Mouse (Mus musculus): Measurements from ENCODE around the gene Mtmr3. TPM values are rescaled to one million over a fixed set of nuclear protein-coding genes. Genes with fewer than 3 reads are reported as not detected.

Gene Mtmr3
- total and polyA plus RNA-seq, 3 experiments = 31.7 to 46.3 (median 32.5) TPM

DNA sequence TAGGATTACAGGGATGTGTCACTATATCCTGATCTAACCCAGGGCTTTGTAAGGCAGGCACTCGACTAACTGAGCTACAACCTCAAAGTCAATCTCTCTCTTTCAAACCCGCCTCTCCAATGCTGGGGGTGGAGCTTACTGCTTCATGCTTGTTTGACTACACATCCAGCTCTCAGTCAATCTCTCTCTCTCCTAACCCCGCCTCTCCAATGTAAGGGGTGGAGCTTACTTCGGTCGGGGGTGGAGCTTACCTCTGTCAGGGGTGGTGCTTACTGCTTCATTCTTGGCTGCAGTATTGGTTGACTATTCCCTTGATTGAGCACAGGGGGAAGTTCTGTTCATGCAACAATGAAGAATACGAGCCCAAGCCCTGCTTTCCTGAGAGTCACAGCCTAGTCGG, 10.8 kb upstream of the Mtmr3 start:
- dilution Hi-C loops (cut with MboI; ENCODE audit: extremely low pct_ligation_motif_present, extremely low pct_unique_long_range_greater_than_20kb, low sequenced_read_pairs) (no loop called here), in situ Hi-C loops (cut with MboI; ENCODE audit: low pct_ligation_motif_present, low pct_unique_long_range_greater_than_20kb, low sequenced_read_pairs) (no loop called here)
- peaks cover 3% of the 10 kb centered on the region for H3K9me3 ChIP-seq (replicated peaks; ENCODE audit: low read length)

DNA sequence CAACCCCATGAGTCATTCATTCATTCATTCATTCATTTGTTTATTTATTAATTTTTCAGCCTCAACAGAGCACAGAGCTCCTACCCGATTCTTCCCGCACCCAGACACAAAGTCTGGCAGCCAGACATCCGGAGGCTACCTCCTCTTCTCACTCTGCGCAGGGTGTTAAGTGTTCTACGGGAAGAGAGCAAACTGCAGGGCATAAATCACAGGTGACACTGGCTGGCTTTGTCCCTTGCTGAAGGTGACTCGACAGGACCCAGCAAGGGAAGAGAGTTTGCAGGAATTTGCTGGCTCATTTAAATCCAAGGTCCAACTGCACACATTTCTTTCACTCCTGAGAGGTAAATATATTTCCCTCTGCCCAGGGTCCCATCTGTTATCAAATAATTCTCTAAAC, 9.8 kb upstream of the Mtmr3 start:
- Histone ChIP-seq H3K27ac (ENCODE audit: insufficient read depth, low read depth) (no peak overlapping the region), H3K9me3 (replicated peaks; ENCODE audit: low read length) (peaks cover 3% of the 10 kb centered on the region), H3K4me1 (ENCODE audit: control insufficient read depth in 1 of 2, insufficient read depth in 2 of 2) (peaks cover 0 to 25% of the 10 kb centered on the region in 2 experiments; a peak in 2 of 4 replicates), H3K4me3 (replicated peaks in 1 of 3; ENCODE audit: low read depth in 2 of 3, low read length in 2 of 3, poor library complexity in 1 of 3) (no peak overlapping the region), H3K36me3 (replicated peaks in 1 of 2; ENCODE audit: control insufficient read depth in 1 of 2, insufficient read depth in 1 of 2, low read length in 1 of 2) (no peaks in the 10 kb centered on the region), H3K9ac (ENCODE audit: insufficient read depth, low read depth) (no peak overlapping the region), H3K4me2 (ENCODE audit: insufficient read depth, low read depth, poor library complexity, severe bottlenecking) (no peak overlapping the region), H3K27me3 (replicated peaks) (peaks cover 2% of the 10 kb centered on the region), H3K79me2 (replicated peaks; ENCODE audit: control insufficient read depth, extremely low read depth, insufficient read depth, poor library complexity, severe bottlenecking) (no peaks in the 10 kb centered on the region)
- in situ Hi-C loops (cut with MboI; ENCODE audit: low pct_ligation_motif_present, low pct_unique_long_range_greater_than_20kb, low sequenced_read_pairs) (no loop called here), dilution Hi-C loops (cut with MboI; ENCODE audit: extremely low pct_ligation_motif_present, extremely low pct_unique_long_range_greater_than_20kb, low sequenced_read_pairs) (no loop called here)
- TF ChIP-seq SIN3A (IDR thresholded peaks at IDR 0.05; ENCODE audit: low read length) = no peak
- no peak for TF ChIP-seq UBTF (IDR thresholded peaks at IDR 0.05; ENCODE audit: low read depth, low read length)
- no peak for TF ChIP-seq MXI1 (IDR thresholded peaks at IDR 0.05; ENCODE audit: low read depth, low read length)
- no peak for TF ChIP-seq MAX (IDR thresholded peaks at IDR 0.05; ENCODE audit: low read length)
- no peak for TF ChIP-seq TBP (conservative IDR thresholded peaks at IDR 0.05; ENCODE audit: low read depth, low read length)
- TF ChIP-seq POLR2A (IDR thresholded peaks at IDR 0.05; ENCODE audit: low read depth, low read length) = no peak
- DNase-seq (ENCODE audit: extremely low read depth) = no peak

More for the DNA sequence above, 10.8 kb upstream of the Mtmr3 start:
- Histone ChIP-seq H3K9ac (ENCODE audit: insufficient read depth, low read depth) (no peak overlapping the region), H3K27ac (ENCODE audit: insufficient read depth, low read depth) (no peak overlapping the region), H3K4me1 (ENCODE audit: control insufficient read depth in 1 of 2, insufficient read depth in 2 of 2) (peaks cover 0 to 16% of the 10 kb centered on the region in 2 experiments; a peak in 2 of 4 replicates), H3K36me3 (replicated peaks in 1 of 2; ENCODE audit: control insufficient read depth in 1 of 2, insufficient read depth in 1 of 2, low read length in 1 of 2) (no peaks in the 10 kb centered on the region), H3K79me2 (replicated peaks; ENCODE audit: control insufficient read depth, extremely low read depth, insufficient read depth, poor library complexity, severe bottlenecking) (no peaks in the 10 kb centered on the region), H3K4me2 (ENCODE audit: insufficient read depth, low read depth, poor library complexity, severe bottlenecking) (no peak overlapping the region), H3K27me3 (replicated peaks) (peaks cover 2% of the 10 kb centered on the region), H3K4me3 (replicated peaks in 1 of 3; ENCODE audit: low read depth in 2 of 3, low read length in 2 of 3, poor library complexity in 1 of 3) (no peak overlapping the region)
- TF ChIP-seq USF1 (IDR thresholded peaks at IDR 0.05; ENCODE audit: low read depth, low read length) (no peak), JUN (IDR thresholded peaks at IDR 0.05; ENCODE audit: insufficient read depth, low read depth, low read length) (no peak), NELFE (IDR thresholded peaks at IDR 0.05; ENCODE audit: low read depth, low read length) (no peak), MYC (IDR thresholded peaks at IDR 0.05; ENCODE audit: low read depth, low read length) (no peak), POLR2AphosphoS2 (IDR thresholded peaks at IDR 0.05; ENCODE audit: low read depth, low read length) (no peak), JUND (conservative IDR thresholded peaks at IDR 0.05; ENCODE audit: low read depth, low read length) (no peak), ETS1 (conservative IDR thresholded peaks at IDR 0.05; ENCODE audit: low read depth, low read length) (no peak), ZC3H11A (IDR thresholded peaks at IDR 0.05; ENCODE audit: low read depth, low read length) (no peak), MAFK (IDR thresholded peaks at IDR 0.05; ENCODE audit: insufficient replicate concordance, low read length) (no peak), UBTF (IDR thresholded peaks at IDR 0.05; ENCODE audit: low read depth, low read length) (no peak), MAX (IDR thresholded peaks at IDR 0.05; ENCODE audit: low read length) (no peak), ZKSCAN1 (IDR thresholded peaks at IDR 0.05; ENCODE audit: borderline replicate concordance, low read depth, low read length) (no peak), MXI1 (IDR thresholded peaks at IDR 0.05; ENCODE audit: low read depth, low read length) (no peak), TCF12 (IDR thresholded peaks at IDR 0.05; ENCODE audit: low read depth, low read length) (no peak)
- no peak for DNase-seq (ENCODE audit: extremely low read depth)

All from CH12.LX (cell line).